Mouse (Mus musculus) mesoderm, embryonic 11.5 days (tissue): ENCODE measurements around the gene Stard13.

Experiments used
- DNase-seq: peaks from one replicate; pipeline ENCODE4 v3.0.0-alpha.2; 2012; ENCODE audit warnings: low read depth, low spot score

The Stard13 gene

DNA sequence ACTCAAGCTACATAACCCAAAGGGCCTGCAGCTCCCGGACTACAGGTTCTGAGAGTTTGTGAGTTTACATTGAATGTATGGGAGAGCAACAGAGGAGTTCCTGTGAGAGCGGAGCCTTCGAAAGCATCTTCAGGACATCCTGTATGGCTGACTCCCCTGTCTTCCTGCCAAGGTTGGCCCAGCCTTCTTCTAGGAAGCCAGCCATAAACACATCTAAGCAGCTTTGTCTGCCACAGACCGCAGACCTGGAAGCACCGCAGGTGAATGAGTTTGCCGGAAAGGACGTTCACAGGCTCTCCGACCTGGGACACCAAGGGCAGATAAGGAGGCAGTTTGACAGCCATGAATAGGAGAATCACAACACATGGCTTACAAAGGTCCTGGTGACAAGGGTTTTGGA lies 52.3 kb downstream of the Stard13 start:
- DNase-seq, result no peak

DNA sequence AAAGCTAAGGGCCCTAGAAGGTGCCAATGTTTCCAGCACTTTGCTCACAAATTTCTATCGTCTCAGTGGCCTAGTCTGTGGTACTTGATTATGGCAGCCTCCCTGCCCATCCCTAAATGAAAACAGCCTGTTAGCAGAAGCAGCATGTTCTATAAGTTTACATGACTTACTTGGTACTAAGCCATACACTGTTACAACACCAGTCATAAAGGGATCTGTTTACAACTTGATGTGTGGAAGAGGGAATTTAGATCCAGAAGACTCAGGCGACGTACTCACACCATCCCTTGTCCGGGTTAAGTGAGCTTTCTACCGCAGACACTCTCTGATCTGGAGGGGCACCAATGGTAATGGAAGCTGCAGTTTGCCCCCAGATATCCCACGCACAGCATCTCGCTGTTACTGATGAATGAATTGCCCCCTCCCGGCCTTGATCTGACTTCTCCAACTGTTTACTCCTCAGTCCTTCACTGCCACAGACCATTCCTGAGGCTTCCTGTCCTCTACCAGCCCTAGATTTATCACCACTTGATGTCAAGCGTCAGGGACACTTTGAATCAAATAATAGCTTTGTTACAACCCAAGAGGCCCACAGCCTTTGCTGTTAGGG lies 53.4 kb downstream of the Stard13 start:
- DNase-seq, result no peak

DNA sequence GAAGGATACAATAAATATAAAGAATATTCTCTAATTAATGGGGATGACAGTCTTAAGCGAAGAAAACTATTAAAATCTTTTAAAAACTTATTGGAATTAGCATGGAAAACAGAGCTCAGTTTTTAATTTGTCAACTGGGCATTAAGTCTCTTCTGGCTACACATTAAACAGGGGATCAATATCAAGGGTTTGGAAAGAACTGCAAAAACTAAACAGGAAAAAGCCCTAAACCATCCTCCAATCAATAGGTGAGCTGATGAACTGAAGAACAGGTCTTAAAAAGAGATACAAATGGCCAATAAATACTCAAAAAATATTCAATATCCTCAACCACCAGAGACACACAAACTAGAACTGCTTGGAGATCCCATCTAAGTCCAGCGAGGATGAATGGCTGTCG lies 56.5 kb downstream of the Stard13 start:
- DNase-seq, result no peak

DNA sequence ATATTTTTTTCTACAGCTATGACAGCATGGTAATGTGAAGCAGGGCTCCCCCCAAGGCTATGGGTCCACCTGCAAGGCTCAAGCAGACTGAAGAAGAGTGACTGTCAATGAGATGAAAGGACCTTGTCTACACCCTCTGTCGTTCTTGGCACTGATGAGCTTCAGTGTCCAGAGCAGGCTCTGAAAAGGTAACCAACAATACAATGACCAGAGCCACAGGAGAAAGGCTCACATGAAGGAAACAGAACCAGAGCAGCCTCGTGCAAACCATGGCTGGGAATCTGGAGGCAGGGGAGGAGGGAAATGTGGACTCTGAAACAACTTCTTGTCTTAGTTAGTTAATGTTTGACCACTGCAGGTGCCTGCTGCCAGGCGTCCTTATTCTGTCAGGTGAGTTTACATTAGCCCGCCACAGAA lies 57.7 kb downstream of the Stard13 start:
- no peak for DNase-seq

DNA sequence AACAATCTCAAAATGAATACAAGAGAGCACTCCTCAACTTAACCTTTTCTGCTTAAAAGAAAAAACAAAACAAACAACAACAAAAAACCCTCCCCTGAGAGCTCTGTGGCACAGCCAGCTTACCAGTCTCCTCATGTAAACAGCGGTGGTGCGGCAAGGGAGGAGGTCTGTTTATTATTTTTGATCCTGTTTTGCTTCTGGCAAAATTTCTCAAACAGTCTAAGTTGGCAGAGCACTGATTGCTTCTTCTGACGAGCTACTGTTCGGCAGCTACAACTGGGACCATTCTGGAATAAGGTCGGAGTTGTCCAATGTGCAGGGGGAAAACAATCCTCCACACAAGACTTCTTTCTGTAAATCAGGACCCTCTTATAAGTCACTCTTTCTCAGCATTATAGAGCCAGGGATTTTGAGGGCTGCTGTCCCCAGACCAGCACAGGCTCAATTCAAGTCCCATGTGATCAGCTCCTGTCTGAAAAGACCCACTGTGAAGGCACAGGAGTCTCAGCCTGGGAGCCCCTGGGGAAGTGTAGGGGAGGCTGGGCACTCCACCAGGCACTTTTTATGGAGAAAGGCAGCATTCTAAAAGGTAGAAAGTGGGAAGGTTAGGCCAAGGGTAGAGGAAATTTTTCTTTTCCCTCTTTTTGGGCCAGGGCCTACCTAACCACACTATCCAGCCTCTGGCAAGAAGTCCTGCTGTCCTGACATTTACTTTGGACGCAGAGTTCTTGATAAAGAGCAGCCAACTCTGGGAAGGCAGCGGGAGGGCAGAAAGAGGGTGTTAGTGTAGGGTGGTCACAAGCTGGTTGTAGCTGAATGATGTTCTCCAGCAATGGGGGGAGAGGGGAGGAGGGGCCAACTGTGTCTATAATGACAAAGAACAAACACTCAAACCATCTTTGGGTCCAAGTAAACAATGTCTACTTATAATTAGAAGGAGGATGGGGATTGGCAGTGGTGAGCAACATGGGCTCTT lies 58.9 kb downstream of the Stard13 start:
- no peak for DNase-seq

DNA sequence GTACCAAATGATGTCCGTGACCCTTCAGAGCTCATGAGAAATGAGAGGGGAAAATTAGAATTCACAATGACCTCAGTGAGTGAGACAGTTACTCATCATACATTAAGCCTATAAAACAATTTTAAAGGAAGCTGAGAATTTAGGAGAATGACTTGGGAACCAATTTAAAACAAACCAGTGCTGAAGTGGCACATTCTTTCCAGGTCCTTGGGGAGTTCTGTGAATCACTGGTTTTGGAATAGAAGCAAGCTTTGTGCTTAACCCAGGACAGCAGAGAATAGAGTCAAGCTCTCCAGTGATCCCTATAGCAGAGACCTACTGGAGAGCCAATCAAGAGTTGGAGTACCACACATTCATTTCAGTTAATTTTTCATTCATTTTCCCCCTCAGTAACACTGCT lies 59.9 kb downstream of the Stard13 start:
- no peak for DNase-seq

DNA sequence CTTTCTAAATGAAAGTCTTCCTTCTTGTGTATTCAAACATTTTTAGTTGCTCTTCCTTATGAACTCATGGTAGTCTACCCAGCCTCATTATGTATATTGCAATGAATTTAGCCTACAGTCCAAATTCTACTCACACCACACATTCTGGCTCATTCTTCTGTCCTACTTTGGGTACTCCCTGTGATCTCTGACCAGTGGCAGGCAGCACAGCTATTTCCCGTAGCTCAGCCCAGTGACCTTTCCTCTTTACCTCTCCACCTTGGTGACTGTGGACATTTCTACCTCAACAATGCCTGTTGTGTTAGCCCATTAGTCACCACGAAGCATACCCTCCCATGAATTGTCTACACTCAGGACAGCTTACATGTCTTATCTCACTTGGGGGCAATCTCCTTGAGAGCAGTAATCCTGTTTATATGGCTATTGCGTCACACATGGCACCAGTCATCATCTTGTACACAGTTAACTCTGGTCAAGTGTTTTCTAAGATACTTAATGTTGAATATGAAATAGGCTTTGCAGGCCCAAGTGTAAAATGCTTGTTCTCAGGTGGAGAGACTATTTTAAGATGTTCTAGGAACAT lies 63.4 kb downstream of the Stard13 start:
- no peak for DNase-seq

DNA sequence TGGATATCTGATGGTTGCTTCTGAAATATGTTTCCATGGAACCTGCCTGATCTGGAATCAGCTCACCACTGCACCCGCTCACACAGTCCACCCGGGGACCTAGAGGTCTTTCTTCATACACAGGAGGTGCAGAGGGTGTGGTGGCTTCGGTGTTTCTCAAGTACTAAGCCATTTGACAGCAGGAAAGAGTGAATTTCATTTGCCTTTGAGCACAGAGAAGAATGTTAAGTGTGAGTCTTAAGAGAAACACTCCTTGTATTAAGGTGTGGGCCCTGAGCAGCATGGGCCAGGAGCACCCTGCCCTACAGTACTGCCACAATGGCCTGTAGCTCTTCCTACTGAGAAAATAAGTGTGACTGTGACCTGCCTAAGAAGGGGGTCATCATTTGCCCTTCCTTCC lies 65.4 kb downstream of the Stard13 start:
- DNase-seq, result no peak

DNA sequence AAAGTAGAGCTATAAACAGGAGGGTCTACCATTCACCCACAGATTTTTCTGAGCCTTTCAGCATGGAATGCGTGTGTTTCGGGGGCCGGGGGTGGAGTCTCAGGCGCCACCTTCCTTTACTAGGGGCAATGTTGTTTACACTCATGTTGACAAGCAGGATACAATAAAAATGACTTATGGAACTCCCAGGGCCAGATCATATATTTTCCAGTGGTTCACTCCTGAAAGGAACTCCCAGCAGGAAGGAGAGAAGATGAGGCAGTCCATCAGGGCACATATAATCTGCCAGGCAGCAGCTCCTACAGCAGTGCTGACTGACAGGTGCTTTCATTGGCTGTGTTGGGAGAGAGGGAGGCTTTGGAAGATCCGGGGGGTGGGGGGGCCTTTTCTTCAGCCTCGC lies 66.0 kb downstream of the Stard13 start:
- no peak for DNase-seq

DNA sequence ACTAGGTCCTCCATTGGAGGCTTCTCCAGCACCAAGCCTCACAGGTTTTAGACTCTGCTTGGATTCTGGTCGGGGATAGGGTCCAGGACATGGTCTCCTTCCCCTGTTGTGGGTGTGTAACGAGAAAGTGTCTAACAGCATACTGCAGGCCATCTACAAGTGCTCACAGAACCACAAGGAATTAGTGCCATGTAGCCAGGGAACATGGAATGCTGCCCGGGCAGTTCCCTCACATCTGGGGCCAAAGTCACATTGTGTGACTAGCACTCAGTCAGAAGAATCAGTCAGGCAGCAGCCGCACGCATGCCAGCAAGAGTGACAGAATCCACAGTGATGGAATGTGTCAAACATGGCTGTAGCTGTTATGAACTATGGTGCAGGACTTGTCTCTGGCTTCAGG lies 67.4 kb downstream of the Stard13 start:
- no peak for DNase-seq

DNA sequence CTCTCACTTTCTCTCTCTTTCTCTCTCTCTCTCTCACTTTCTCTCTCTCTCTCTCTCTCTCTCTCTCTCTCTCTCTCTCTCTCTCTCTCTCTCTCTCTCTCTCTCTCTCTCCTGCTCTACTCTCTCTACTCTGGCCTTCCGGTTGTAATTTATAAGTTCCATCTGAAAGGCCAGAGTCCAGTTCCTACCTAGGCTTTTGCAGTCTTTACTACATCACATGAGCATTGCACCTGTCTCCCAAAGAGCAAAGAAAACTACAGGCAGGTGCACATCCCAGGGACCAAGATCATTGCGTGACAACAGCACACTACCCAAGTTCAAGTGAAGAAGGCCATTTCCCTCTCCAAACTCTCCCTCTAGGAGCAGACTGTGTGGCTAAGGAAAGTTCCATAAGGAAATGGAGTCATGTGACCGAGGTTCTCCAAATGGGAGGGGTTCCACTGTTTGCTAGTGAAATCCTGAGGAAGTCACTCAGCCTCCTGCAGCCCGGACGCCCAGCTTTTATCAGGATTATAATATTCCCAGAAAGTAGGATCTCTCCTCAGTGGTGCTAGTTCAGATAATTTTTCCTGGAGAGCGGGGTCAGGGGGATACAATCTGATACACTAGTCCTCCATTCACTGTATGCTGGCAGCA lies 68.1 kb downstream of the Stard13 start:
- no peak for DNase-seq

DNA sequence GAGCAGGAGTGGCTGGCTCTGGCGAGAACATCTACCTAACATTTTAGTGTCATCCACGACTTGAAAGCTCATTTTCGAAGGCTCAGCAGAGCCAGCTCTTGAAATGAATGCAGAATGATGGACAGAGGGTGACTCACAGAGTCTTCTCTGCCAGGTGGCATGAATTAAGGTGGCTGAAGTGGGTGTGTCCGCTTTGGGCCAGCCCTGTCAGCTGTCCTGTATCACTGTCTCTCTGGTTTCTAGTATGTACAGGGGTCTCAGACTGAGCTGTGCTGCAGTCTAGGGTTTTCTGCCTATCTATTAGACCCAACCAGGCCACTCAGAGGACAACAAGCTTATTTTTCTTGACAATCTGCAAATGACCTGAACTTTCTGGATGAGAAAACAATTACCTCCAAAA lies 68.8 kb downstream of the Stard13 start:
- no peak for DNase-seq

DNA sequence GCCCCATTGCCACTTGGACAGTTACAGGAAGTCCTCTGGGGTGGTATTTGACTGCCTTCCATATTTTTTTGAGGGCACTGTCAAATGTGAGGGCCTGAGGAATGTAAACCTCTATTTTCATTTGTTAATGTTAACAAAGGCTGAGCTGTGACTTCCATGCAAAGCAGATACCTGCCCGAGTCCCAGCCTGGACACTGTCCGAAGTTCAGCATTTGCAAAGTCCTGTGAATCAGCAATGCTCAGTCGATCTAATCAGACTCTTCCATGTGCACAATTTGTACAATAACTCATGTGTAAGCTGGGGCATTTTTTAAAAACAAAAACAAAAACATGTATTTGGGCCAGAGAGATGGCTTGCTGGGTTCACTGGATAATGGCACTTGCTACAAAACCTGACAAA lies 71.0 kb downstream of the Stard13 start:
- no peak for DNase-seq

DNA sequence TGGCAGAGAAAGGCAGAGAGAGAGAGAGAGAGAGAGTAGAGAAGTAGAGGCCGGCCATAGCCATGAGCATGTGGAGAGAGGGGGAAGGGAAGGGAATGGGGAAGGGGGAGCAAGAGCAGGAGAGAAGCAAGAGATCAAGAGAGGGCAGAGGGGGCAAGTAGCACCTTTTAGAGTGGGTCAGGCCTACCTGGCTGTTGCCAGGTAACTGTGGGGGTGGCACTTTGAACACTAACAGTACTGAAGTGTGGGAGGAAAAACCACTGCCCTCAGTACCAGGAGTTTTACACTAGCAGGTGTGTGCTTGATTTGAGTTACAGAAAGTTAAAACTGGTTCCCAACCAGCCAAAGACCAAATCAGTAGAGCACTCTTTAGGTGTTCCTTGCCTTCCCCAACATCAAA lies 78.4 kb downstream of the Stard13 start:
- DNase-seq, result no peak

DNA sequence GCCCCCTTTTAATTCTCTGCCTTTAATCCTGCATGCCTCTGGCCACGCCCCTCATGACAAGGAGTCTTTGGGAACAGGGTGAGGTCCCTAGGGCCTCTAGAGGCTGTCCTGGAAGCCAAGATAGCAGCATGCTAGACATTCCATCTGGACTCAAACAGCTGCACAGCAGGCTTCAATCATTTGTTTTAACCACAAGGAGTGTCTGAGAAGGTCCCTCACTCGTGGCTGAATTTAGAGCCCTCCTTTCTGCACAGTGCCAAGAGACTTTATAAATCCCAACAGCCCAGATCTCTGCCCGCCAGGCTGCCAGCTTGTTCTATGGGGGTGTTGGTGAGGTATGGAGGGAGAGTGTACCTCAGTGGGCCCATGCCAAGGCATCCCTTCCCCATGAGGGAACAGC lies 78.9 kb downstream of the Stard13 start:
- no peak for DNase-seq

DNA sequence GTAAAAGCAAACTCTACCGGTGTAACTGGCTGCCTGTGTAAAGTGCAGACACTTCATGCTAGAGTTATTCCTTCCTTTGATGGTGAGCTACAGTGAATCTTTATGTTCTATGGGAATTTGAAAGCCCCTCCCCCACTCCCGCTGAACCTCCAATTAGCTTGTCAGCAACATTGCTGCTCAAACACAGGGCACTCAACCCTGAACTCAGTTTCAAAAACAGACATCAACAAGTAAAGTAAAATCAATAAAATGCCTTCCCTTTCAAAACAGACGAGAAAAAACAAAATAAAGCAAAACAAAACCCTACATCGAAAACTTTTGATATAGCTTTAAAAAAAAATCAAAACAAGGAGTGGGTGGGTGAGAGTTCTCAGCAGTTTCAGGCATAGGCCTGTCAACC lies 79.6 kb downstream of the Stard13 start:
- no peak for DNase-seq

DNA sequence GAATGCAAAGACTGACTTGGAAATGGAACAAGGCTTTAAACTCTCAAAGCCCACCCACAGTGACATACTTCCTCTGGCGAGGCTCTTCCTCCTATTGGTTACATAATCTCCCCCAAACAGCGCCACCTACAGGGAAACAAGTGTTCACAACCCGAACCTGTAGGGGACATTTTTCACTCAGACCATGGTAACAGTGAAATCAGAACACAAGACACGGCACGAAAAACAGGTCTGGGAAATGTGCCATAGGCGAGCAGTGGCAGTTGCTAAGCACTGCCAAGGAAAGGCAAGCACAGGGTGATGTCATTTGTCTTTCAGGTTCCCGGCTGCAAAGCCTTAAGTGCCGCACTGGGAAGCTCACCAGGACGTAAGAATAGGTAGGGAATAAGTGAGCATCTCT lies 82.1 kb downstream of the Stard13 start:
- DNase-seq, result no peak

DNA sequence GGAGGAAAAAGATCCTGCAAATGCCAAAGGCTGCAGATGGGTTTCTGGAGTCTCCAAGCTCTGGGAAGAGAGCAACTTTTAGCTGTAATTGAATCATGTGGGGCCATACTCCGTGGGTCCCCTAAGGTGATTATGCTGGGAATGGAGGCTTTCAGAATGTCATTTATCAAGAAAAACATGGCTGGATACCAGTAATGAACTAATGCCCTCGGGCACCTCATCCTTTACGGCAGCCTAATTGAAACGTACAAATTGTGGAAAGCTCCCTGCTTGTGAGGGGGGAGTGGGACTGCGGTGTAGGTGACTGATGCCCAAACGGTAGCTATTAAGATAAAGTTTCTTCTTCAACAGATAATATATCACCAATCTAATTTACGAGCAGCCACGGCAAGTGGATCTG lies 84.1 kb downstream of the Stard13 start:
- no peak for DNase-seq

DNA sequence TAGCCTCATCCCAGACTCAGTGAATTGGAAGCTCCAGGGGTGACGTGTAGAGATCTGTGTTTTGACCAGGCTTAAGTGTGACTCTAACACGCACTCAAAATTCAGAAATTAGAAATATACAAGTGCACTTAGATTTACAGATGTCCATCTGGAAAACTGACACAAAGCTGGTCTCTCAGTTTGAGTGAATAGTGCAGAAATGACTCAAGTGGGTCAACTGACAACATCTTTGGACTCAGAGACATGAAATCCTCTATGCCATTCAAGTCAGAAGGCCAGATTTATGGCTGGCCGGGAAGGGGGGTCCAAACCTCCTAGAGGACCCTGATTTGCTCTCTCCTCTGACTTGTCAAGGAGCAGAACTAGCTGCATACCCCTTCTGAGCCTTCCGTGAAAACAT lies 85.6 kb downstream of the Stard13 start:
- no peak for DNase-seq

DNA sequence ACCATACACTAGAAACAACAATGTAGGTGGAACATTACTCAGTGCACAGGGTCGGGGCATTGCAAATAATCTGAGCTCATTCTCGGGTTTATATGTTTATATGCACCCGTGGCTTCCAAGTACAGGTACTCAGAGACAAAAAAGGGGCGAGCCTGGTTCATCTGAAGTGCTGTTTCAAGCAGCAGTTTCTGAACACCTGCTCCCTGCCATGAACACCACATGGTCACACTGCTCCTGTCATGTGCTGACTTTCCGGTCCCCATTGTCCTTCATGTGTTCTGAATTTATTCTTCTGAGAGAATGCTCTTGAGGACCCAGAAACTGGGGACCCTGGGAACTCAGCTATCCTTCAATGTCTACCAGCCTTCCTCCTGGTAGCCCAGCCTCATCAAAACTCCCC lies 87.8 kb downstream of the Stard13 start:
- no peak for DNase-seq

DNA sequence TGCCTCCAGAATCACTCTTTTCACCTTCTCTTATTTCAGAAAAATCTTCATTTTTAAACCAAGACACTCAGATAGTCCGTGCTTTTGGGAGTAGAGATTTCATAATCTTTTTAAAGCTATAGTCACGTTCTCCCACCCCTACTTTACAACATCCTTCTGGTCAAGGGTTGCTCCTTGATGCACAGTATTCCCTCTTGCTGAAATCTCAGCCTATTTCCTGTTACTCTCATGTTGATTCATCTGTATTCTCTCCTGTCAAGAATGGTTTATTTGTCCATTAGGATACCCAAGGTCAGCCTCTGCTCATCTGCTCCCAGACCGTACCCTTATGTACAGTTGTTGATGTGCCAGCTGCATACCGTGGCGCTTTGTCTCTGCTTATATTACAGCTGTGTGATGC lies 89.7 kb downstream of the Stard13 start:
- DNase-seq, result no peak
